Mouse (Mus musculus): Measurements from ENCODE around the gene Akr1b7. TPM values are rescaled to one million over a fixed set of nuclear protein-coding genes. Genes with fewer than 3 reads are reported as not detected.

Akr1b7 gene
- total RNA-seq (2023; ENCODE audit: inconsistent age): 0.69 to 0.97 TPM (median 0.90 TPM) in 4 replicates

DNA sequence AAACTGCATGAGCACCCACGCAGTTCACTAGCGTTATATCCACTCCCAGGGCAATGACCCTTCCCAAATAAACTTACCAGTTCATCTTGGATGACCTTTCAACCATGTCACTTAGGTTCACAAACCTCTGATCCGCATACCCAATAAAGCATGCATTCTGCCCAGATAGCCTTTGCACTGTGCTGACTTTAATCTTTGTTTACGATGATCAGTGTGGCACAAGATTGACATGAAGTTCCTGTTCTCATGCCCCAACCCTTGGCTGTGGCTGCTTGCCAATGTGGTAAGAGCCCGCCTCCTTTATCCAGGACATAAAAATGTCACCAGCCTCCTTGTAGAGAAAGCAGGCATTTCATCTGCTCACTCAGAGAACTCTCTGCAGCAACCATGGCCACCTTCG lies at the start of gene Akr1b7:
Gene Akr1b7, plus strand, starts transcription at position 312 of the 400 bp plus-strand sequence.

DNA sequence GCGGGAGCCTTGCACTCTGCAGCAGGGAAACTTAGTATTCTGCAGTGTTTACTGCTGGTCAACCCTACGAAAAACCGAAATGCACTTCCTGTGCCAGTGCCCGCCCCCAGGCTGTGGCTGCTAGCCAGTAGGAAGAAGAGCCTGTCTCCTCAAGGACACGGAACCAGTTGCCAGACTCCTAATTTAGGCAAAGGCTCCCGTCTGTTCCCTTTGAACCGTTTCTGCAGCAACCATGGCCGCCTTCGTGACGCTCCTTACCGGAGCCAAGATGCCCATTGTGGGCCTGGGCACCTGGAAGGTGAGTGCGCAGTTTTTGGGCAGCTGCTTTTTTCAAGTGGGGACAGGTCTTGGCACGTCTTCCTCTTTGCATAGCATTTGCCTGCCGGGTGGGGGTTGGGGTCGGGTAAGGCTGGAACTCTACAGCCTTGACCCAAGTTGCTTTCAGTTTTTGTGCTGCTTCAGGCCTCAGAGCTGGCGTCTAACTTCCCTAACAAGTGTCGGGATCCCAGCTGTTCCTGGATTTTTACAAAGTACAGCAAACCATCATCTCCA lies 27.9 kb upstream of the Akr1b7 start, which contains the start of gene Akr1b10:
Gene Akr1b10, plus strand, starts transcription at position 109 of the 552 bp plus-strand sequence.

Other genes with a start within 250 kb of the Akr1b7 start
- gene Slc35b4, start 235.2 kb upstream of the Akr1b7 start, total RNA-seq (2023; ENCODE audit: inconsistent age): 24.5 to 27.2 TPM (median 26.0 TPM) in 4 replicates
- 102 to 109 TPM (median 105 TPM) in 4 replicates for gene Akr1b3, start 94.9 kb upstream of the Akr1b7 start, total RNA-seq (2023; ENCODE audit: inconsistent age)
- not detected in 4 replicates for gene Akr1b8, start 58.2 kb upstream of the Akr1b7 start, total RNA-seq (2023; ENCODE audit: inconsistent age)
- gene Akr1b10, start 28.1 kb upstream of the Akr1b7 start, total RNA-seq (2023; ENCODE audit: inconsistent age): 25.1 to 34.9 TPM (median 30.2 TPM) in 4 replicates
- 14.5 to 17.1 TPM (median 16.0 TPM) in 4 replicates for gene Bpgm, start 63.9 kb downstream of the Akr1b7 start, total RNA-seq (2023; ENCODE audit: inconsistent age)
- 0.42 to 0.90 TPM (median 0.66 TPM) in 4 replicates for gene Cald1, start 186.2 kb downstream of the Akr1b7 start, total RNA-seq (2023; ENCODE audit: inconsistent age)